Mouse (Mus musculus) embryonic fibroblast, embryonic 13.5 days (primary cell): ENCODE results near the gene Chic1.

ENCODE experiments used
- CTCF ChIP-seq: IDR thresholded peaks from 2 replicates; pipeline ENCODE4 v1.5.1; 2011; ENCODE audit warnings: mild to moderate bottlenecking, control low read depth, low read length, moderate library complexity, borderline replicate concordance; ENCODE audit not compliant: insufficient read depth
- POLR2A ChIP-seq: IDR thresholded peaks from 2 replicates; pipeline ENCODE4 v1.6.1; 2011; ENCODE audit warnings: low read depth, mild to moderate bottlenecking, control low read depth, low read length, moderate library complexity

DNA sequence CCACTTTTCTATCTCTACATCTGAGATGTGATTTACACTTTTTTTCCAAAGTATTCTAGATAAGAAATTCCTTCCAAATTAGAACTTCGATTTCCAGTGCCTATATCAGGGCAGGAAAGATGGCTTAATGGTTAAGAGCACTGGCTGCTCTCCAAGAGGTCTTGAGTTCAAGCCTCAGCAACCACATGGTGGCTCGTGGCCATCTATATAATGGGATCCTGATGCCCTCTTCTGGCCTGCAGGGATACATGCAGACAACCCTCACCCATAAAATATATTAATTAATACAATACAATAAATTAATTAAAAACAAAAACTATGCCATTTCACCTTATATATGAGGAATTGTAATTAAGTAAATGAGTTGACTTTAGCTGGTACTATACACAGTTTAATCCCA, 14.9 kb downstream of the Chic1 start:
- TF ChIP-seq POLR2A (no peak), CTCF (no peak)
